Mouse (Mus musculus): ENCODE measurements around the gene Bfsp2.

DNA sequence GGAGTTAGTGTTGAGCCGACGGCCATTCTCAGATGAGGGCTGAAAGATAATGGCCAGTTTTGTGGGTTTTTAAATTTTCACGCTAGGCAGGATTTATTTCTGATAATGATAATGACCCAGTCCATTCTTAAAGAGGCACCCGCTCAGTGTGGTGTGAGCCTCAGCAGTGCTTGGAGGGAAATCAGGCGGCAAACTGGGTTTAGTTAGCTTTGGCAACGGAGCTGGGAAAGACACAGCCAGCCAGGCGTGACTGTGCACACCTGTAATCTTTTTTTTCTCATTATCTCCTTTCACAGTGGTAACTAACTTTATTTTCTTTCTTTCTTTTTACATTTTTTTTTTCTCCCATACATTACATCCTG, 36.4 kb downstream of the Bfsp2 start:
- TF ChIP-seq CTCF (IDR thresholded peaks at IDR 0.05; ENCODE audit: low read depth, low read length) (no peak), POLR2A (IDR thresholded peaks at IDR 0.05; ENCODE audit: extremely low read depth, insufficient read depth, low read length) (no peak)
